Mouse (Mus musculus) right cerebral cortex, adult 18-20 months (tissue): ENCODE measurements around the gene Kif26b.

Experiments
- DNase-seq: peaks from one replicate; pipeline ENCODE4 v3.0.0; 2022; ENCODE audit warnings: mixed read lengths

The Kif26b gene

GRCm38 (mm10) chr1:178855974-178856373 lies 327.0 kb downstream of the Kif26b start:
- no peak for DNase-seq

GRCm38 (mm10) chr1:178860671-178861391 lies 331.9 kb downstream of the Kif26b start:
- DNase-seq, result no peak

GRCm38 (mm10) chr1:178861392-178861762 lies 332.5 kb downstream of the Kif26b start:
- DNase-seq, result no peak

GRCm38 (mm10) chr1:178863756-178864155 lies 334.8 kb downstream of the Kif26b start:
- no peak for DNase-seq

GRCm38 (mm10) chr1:178864297-178864696 lies 335.4 kb downstream of the Kif26b start:
- no peak for DNase-seq

GRCm38 (mm10) chr1:178866757-178867156 lies 337.8 kb downstream of the Kif26b start:
- no peak for DNase-seq

- DNase-seq, result no peak
Observed at GRCm38 (mm10) chr1:178871055-178871454, 342.1 kb downstream of the Kif26b start.

GRCm38 (mm10) chr1:178876926-178877325 lies 348.0 kb downstream of the Kif26b start:
- no peak for DNase-seq

GRCm38 (mm10) chr1:178878676-178879075 lies 349.8 kb downstream of the Kif26b start:
- DNase-seq, result no peak

- no peak for DNase-seq
Observed at GRCm38 (mm10) chr1:178880905-178881304, 352.0 kb downstream of the Kif26b start.

GRCm38 (mm10) chr1:178886671-178887070 lies 357.7 kb downstream of the Kif26b start:
- DNase-seq, result no peak

GRCm38 (mm10) chr1:178892376-178892775 lies 363.5 kb downstream of the Kif26b start:
- no peak for DNase-seq

GRCm38 (mm10) chr1:178893229-178894080 lies 364.5 kb downstream of the Kif26b start:
- no peak for DNase-seq

GRCm38 (mm10) chr1:178894081-178894401 lies 365.1 kb downstream of the Kif26b start:
- DNase-seq, result no peak

- no peak for DNase-seq
Observed at GRCm38 (mm10) chr1:178895674-178896073, 366.7 kb downstream of the Kif26b start.

- no peak for DNase-seq
Observed at GRCm38 (mm10) chr1:178910951-178911350, 382.0 kb downstream of the Kif26b start.

GRCm38 (mm10) chr1:178912936-178913716 lies 384.2 kb downstream of the Kif26b start:
- DNase-seq, result no peak

GRCm38 (mm10) chr1:178915056-178915455 lies 386.1 kb downstream of the Kif26b start:
- DNase-seq, result no peak

GRCm38 (mm10) chr1:178917194-178917902 lies 388.4 kb downstream of the Kif26b start:
- DNase-seq, result no peak

- no peak for DNase-seq
Observed at GRCm38 (mm10) chr1:178924492-178925183, 395.7 kb downstream of the Kif26b start.

GRCm38 (mm10) chr1:178929531-178929930 lies 400.6 kb downstream of the Kif26b start:
- DNase-seq, result no peak
